Mouse (Mus musculus) embryonic facial prominence, embryonic 14.5 days (tissue): ENCODE measurements around the gene Pcnt. TPM values are rescaled to one million over a fixed set of nuclear protein-coding genes. Genes with fewer than 3 reads are reported as not detected.

Source experiments
- ATAC-seq: fragments of 200-750 bp; cut with Nextera tagmentation; 2 replicates; pipeline ENCODE4 v1.8.0; 2017; ENCODE audit warnings: low read depth, moderate number of reproducible peaks, moderate TSS enrichment
- DNase-seq: peaks from one replicate; pipeline ENCODE4 v3.0.0-alpha.2; 2015; ENCODE audit warnings: low spot score
- H3K27ac ChIP-seq: fragments of 300-500 bp; sonication (generic); replicated peaks from 2 replicates; pipeline ENCODE4 v1.5.1; 2014; ENCODE audit warnings: low read depth, mild to moderate bottlenecking, low read length, moderate library complexity
- H3K27me3 ChIP-seq: fragments of 300-500 bp; sonication (generic); replicated peaks from 2 replicates; pipeline ENCODE4 v1.6.1; 2014; ENCODE audit warnings: low read length; ENCODE audit not compliant: control insufficient read depth, insufficient read depth
- H3K36me3 ChIP-seq: fragments of 300-500 bp; sonication (generic); 2 replicates; pipeline ENCODE4 v1.6.1; 2014; ENCODE audit warnings: low read length, mixed read lengths; ENCODE audit not compliant: control insufficient read depth, insufficient read depth
- H3K4me1 ChIP-seq: fragments of 300-500 bp; sonication (generic); 2 replicates; pipeline ENCODE4 v1.6.1; 2014; ENCODE audit warnings: antibody characterized with exemption, low read length; ENCODE audit not compliant: control insufficient read depth, insufficient read depth
- H3K4me2 ChIP-seq: fragments of 300-500 bp; sonication (generic); 2 replicates; pipeline ENCODE4 v1.6.1; 2014; ENCODE audit warnings: low read depth, mild to moderate bottlenecking, low read length, moderate library complexity, mixed read lengths
- H3K4me3 ChIP-seq: fragments of 300-500 bp; sonication (generic); 2 replicates; pipeline ENCODE4 v1.5.1; 2014; ENCODE audit warnings: low read depth, mild to moderate bottlenecking, low read length
- H3K9ac ChIP-seq: fragments of 300-500 bp; sonication (generic); 2 replicates; pipeline ENCODE4 v1.6.1; 2014; ENCODE audit warnings: low read depth, mild to moderate bottlenecking, low read length, moderate library complexity, mixed read lengths
- H3K9me3 ChIP-seq: fragments of 300-500 bp; sonication (generic); 2 replicates; pipeline ENCODE4 v1.6.1; 2016; ENCODE audit warnings: low read length; ENCODE audit not compliant: control insufficient read depth
- WGBS: fragments of 180-500 bp; shearing (Covaris S2); extraction: QIAGEN DNeasy Blood & Tissue Kit; methylation state at CpG from one replicate; pipeline ENCODE4 v1.1.7; 2014; 5-methylcytosine and 5-hydroxymethylcytosine counted together
- polyA plus RNA-seq: library from polyadenylated mRNA; unstranded; fragments of >200 nt; fragmentation: Nextera tagmentation; extraction: Ambion mirVana; gene quantifications from 2 replicates; pipeline ENCODE4 v1.2.1, GENCODE M21; 2014

Pcnt gene
- polyA plus RNA-seq, 1 experiment from 2014 or later = 19.1 TPM

- Histone ChIP-seq H3K27ac (no peak overlapping the region), H3K9ac (no peak overlapping the region), H3K36me3 (peaks cover 6% of the 10 kb centered on the region; the same call in 1 of the 2 replicates), H3K4me3 (no peak overlapping the region), H3K4me1 (no peaks in the 10 kb centered on the region), H3K27me3 (no peaks in the 10 kb centered on the region), H3K9me3 (0 out of 2 replicates have a peak, but pooled peaks cover 9% of the 10 kb centered on the region), H3K4me2 (no peak overlapping the region)
- DNase-seq (no peak), ATAC-seq (no peak)
- WGBS = 84% methylated on average over 6 of the region's 6 CpGs
Observed at GRCm38 (mm10) chr10:76462721-76463120, 20.1 kb upstream of the Pcnt start.

GRCm38 (mm10) chr10:76462312-76462711 lies 19.7 kb upstream of the Pcnt start:
- Histone ChIP-seq H3K27me3 (no peaks in the 10 kb centered on the region), H3K4me1 (no peaks in the 10 kb centered on the region), H3K4me3 (no peak overlapping the region), H3K36me3 (peaks cover 6% of the 10 kb centered on the region; the same call in 1 of the 2 replicates), H3K27ac (no peak overlapping the region), H3K4me2 (no peak overlapping the region), H3K9ac (no peak overlapping the region), H3K9me3 (0 out of 2 replicates have a peak, but pooled peaks cover 9% of the 10 kb centered on the region)
- WGBS = 87% methylated on average over 7 of the region's 7 CpGs
- DNase-seq = no peak
- ATAC-seq = no peak

GRCm38 (mm10) chr10:76461255-76461654 lies 18.7 kb upstream of the Pcnt start:
- WGBS = 71% methylated on average over 1 of the region's 1 CpGs
- no peak for DNase-seq
- Histone ChIP-seq H3K36me3 (peaks cover 6% of the 10 kb centered on the region; the same call in 1 of the 2 replicates), H3K4me2 (no peak overlapping the region), H3K4me3 (no peak overlapping the region), H3K4me1 (no peaks in the 10 kb centered on the region), H3K27ac (no peak overlapping the region), H3K9me3 (0 out of 2 replicates have a peak, but pooled peaks cover 9% of the 10 kb centered on the region), H3K9ac (no peak overlapping the region), H3K27me3 (no peaks in the 10 kb centered on the region)
- no peak for ATAC-seq

GRCm38 (mm10) chr10:76455289-76455688 lies 12.7 kb upstream of the Pcnt start:
- H3K4me3 ChIP-seq = no peak overlapping the region
- 0 out of 2 replicates have a peak, but pooled peaks cover 9% of the 10 kb centered on the region for H3K9me3 ChIP-seq
- no peak overlapping the region for H3K9ac ChIP-seq
- DNase-seq = peak; percentile 31
- H3K4me2 ChIP-seq = no peak overlapping the region
- no peaks in the 10 kb centered on the region for H3K27me3 ChIP-seq
- H3K4me1 ChIP-seq = no peaks in the 10 kb centered on the region
- WGBS = 42% methylated on average over 5 of the region's 5 CpGs
- H3K36me3 ChIP-seq = no peaks in the 10 kb centered on the region
- H3K27ac ChIP-seq = no peak overlapping the region
- no peak for ATAC-seq

- Histone ChIP-seq H3K4me1 (no peaks in the 10 kb centered on the region), H3K27ac (no peak within 1 kb of the TSS)
- 56% methylated on average over 5 of the region's 5 CpGs for WGBS
Observed at GRCm38 (mm10) chr10:76448851-76449250, 6.3 kb upstream of the Pcnt start, which contains the start of gene 2610028H24Rik. TSS of gene 2610028H24Rik (plus strand) at chr10:76449081.

GRCm38 (mm10) chr10:76447406-76448229 lies 5.0 kb upstream of the Pcnt start:
- H3K27ac ChIP-seq = no peak overlapping the region

More at GRCm38 (mm10) chr10:76448851-76449250, 6.3 kb upstream of the Pcnt start, which contains the start of gene 2610028H24Rik:
- DNase-seq = no peak
- H3K9me3 ChIP-seq = no peaks in the 10 kb centered on the region
- no peak for ATAC-seq
- no peaks in the 10 kb centered on the region for H3K36me3 ChIP-seq
- no peak within 1 kb of the TSS for H3K9ac ChIP-seq
- H3K4me3 ChIP-seq = no peak within 1 kb of the TSS
- H3K27me3 ChIP-seq = no peaks in the 10 kb centered on the region
- no peak within 1 kb of the TSS for H3K4me2 ChIP-seq

GRCm38 (mm10) chr10:76445996-76446681 lies 3.6 kb upstream of the Pcnt start:
- no peak overlapping the region for H3K9ac ChIP-seq
- no peaks in the 10 kb centered on the region for H3K9me3 ChIP-seq
- WGBS = 73% methylated on average over 4 of the region's 4 CpGs
- H3K27me3 ChIP-seq = no peaks in the 10 kb centered on the region
- H3K36me3 ChIP-seq = no peaks in the 10 kb centered on the region
- peaks cover 5% of the 10 kb centered on the region; the same call in 1 of the 2 replicates for H3K4me1 ChIP-seq
- ATAC-seq = no peak
- H3K4me3 ChIP-seq = no peak overlapping the region
- H3K4me2 ChIP-seq = no peak overlapping the region
- peak; percentile 23 for DNase-seq
- H3K27ac ChIP-seq = no peak overlapping the region

More at GRCm38 (mm10) chr10:76447406-76448229, 5.0 kb upstream of the Pcnt start:
- Histone ChIP-seq H3K9ac (no peak overlapping the region), H3K4me2 (no peak overlapping the region), H3K4me3 (no peak overlapping the region), H3K4me1 (no peaks in the 10 kb centered on the region), H3K36me3 (no peaks in the 10 kb centered on the region), H3K9me3 (no peaks in the 10 kb centered on the region), H3K27me3 (no peaks in the 10 kb centered on the region)
- 68% methylated on average over 15 of the region's 15 CpGs for WGBS
- DNase-seq (peak; percentile 35), ATAC-seq (no peak)

- peaks cover 5% of the 10 kb centered on the region; the same call in 1 of the 2 replicates for H3K4me1 ChIP-seq
- ATAC-seq (no peak), DNase-seq (no peak)
- H3K27me3 ChIP-seq = no peaks in the 10 kb centered on the region
- no peaks in the 10 kb centered on the region for H3K9me3 ChIP-seq
- WGBS = 94% methylated on average over 17 of the region's 17 CpGs
- H3K9ac ChIP-seq = no peak within 1 kb of the TSS
- no peak within 1 kb of the TSS for H3K4me3 ChIP-seq
- H3K4me2 ChIP-seq = peak within 1 kb of the TSS; percentile 51
- H3K36me3 ChIP-seq = peaks cover 39% of the 10 kb centered on the region
- no peak within 1 kb of the TSS for H3K27ac ChIP-seq
Observed at GRCm38 (mm10) chr10:76440281-76440680, 2.3 kb downstream of the Pcnt start, which contains the start of gene AC141477.1. TSS of gene AC141477.1 (minus strand) at chr10:76440444.
